Mouse (Mus musculus) bone marrow macrophage, adult 2 months (primary cell): Measurements from ENCODE around the gene Ctsa.

Experiments used
- CTCF ChIP-seq: IDR thresholded peaks from 2 replicates; pipeline ENCODE4 v1.5.1; 2012; ENCODE audit warnings: low read depth, mild to moderate bottlenecking, low read length, moderate library complexity
- POLR2A ChIP-seq: IDR thresholded peaks from 2 replicates; pipeline ENCODE4 v1.6.1; 2012; ENCODE audit warnings: mild to moderate bottlenecking, low read depth, low read length, borderline replicate concordance

GRCm38 (mm10) chr2:164786388-164786885, 46.2 kb upstream of the Ctsa start:
- TF ChIP-seq CTCF (no peak), POLR2A (no peak)
